Mouse (Mus musculus) CH12.LX (cell line): Measurements from ENCODE around the gene Olfr267. TPM values are rescaled to one million over a fixed set of nuclear protein-coding genes. Genes with fewer than 3 reads are reported as not detected.

Experiments
- DNase-seq: peaks from one replicate; pipeline ENCODE4 v3.0.0-alpha.2; 2013; ENCODE audit errors: extremely low read depth
- H3K27ac ChIP-seq: 2 replicates; pipeline ENCODE4 v1.5.1; 2012; ENCODE audit warnings: low read depth, mild to moderate bottlenecking, control low read depth, moderate library complexity; ENCODE audit not compliant: insufficient read depth
- H3K27me3 ChIP-seq: replicated peaks from 2 replicates; pipeline ENCODE3; 2012; ENCODE audit warnings: inconsistent platforms
- H3K36me3 ChIP-seq, 2 experiments: replicated peaks in 1 of 2; 2 replicates each; pipeline versions ENCODE3 to v1.6.1; 2012; ENCODE audit warnings: inconsistent platforms in 1 of 2, low read length in 1 of 2, mild to moderate bottlenecking in 1 of 2, mixed read lengths in 1 of 2, moderate library complexity in 1 of 2; ENCODE audit not compliant: control insufficient read depth in 1 of 2, insufficient read depth in 1 of 2
- H3K4me1 ChIP-seq, 2 experiments: 2 replicates each; pipeline ENCODE4 v1.6.1; 2012; ENCODE audit warnings: inconsistent platforms in 1 of 2, moderate library complexity in 1 of 2; ENCODE audit not compliant: insufficient read depth in 2 of 2, control insufficient read depth in 1 of 2
- H3K4me2 ChIP-seq: 2 replicates; pipeline ENCODE4 v1.6.1; 2012; ENCODE audit warnings: low read depth, mild to moderate bottlenecking, control low read depth; ENCODE audit not compliant: poor library complexity, insufficient read depth, severe bottlenecking
- H3K4me3 ChIP-seq, 3 experiments: fragments of 150-350 bp in 1 of 3; sonication (generic) in 1 of 3; replicated peaks in 1 of 3; 2 replicates each; pipeline versions ENCODE3 to v1.5.1; 2011 to 2012; ENCODE audit warnings: low read depth in 2 of 3, low read length in 2 of 3, mild to moderate bottlenecking in 2 of 3, moderate library complexity in 2 of 3, control low read depth in 1 of 3, improper control_type of control experiment in 1 of 3, inconsistent platforms in 1 of 3, mixed read lengths in 1 of 3; ENCODE audit not compliant: poor library complexity in 1 of 3
- H3K79me2 ChIP-seq: replicated peaks from 2 replicates; pipeline ENCODE4 v1.6.1; 2012; ENCODE audit warnings: mild to moderate bottlenecking, moderate library complexity; ENCODE audit not compliant: control insufficient read depth, poor library complexity, insufficient read depth, severe bottlenecking; ENCODE audit errors: extremely low read depth
- H3K9ac ChIP-seq: 2 replicates; pipeline ENCODE4 v1.6.1; 2012; ENCODE audit warnings: low read depth, mild to moderate bottlenecking, control low read depth, moderate library complexity; ENCODE audit not compliant: insufficient read depth
- H3K9me3 ChIP-seq: replicated peaks from 2 replicates; pipeline ENCODE3; 2012; ENCODE audit warnings: low read length, inconsistent platforms, mixed read lengths
- BHLHE40 ChIP-seq: IDR thresholded peaks from 2 replicates; pipeline ENCODE4 v1.6.1; 2011; ENCODE audit warnings: mild to moderate bottlenecking, low read depth, low read length, improper control_type of control experiment
- CHD1 ChIP-seq: IDR thresholded peaks from 2 replicates; pipeline ENCODE4 v1.6.1; 2012; ENCODE audit warnings: low read depth, low read length, improper control_type of control experiment, inconsistent platforms
- CTCF ChIP-seq, 2 experiments: IDR thresholded peaks in 1 of 2; conservative IDR thresholded peaks in 1 of 2; 2 replicates each; pipeline ENCODE4 v1.5.1; 2011 to 2012; ENCODE audit warnings: low read depth in 2 of 2, low read length in 2 of 2, improper control_type of control experiment in 1 of 2, inconsistent platforms in 1 of 2, mild to moderate bottlenecking in 1 of 2, moderate library complexity in 1 of 2
- ETS1 ChIP-seq: conservative IDR thresholded peaks from 2 replicates; pipeline ENCODE4 v1.6.1; 2012; ENCODE audit warnings: low read depth, mild to moderate bottlenecking, inconsistent platforms, low read length, improper control_type of control experiment, moderate library complexity
- JUN ChIP-seq: IDR thresholded peaks from 2 replicates; pipeline ENCODE4 v1.6.1; 2011; ENCODE audit warnings: low read depth, mild to moderate bottlenecking, low read length, improper control_type of control experiment, moderate library complexity; ENCODE audit not compliant: insufficient read depth
- JUND ChIP-seq: conservative IDR thresholded peaks from 2 replicates; pipeline ENCODE4 v1.6.1; 2011; ENCODE audit warnings: low read depth, low read length, improper control_type of control experiment
- MAFK ChIP-seq: IDR thresholded peaks from 2 replicates; pipeline ENCODE4 v1.6.1; 2011; ENCODE audit warnings: low read length, improper control_type of control experiment; ENCODE audit not compliant: insufficient replicate concordance
- MXI1 ChIP-seq: IDR thresholded peaks from 2 replicates; pipeline ENCODE4 v1.6.1; 2011; ENCODE audit warnings: mild to moderate bottlenecking, low read depth, low read length, improper control_type of control experiment
- MYC ChIP-seq: IDR thresholded peaks from 2 replicates; pipeline ENCODE4 v1.6.1; 2011; ENCODE audit warnings: low read depth, mild to moderate bottlenecking, improper control_type of control experiment, low read length
- NRF1 ChIP-seq: IDR thresholded peaks from 2 replicates; pipeline ENCODE4 v1.6.1; 2014; ENCODE audit warnings: low read depth, mild to moderate bottlenecking, inconsistent platforms, low read length, improper control_type of control experiment, moderate library complexity
- RCOR1 ChIP-seq: conservative IDR thresholded peaks from 2 replicates; pipeline ENCODE4 v1.6.1; 2012; ENCODE audit warnings: low read depth, mild to moderate bottlenecking, inconsistent platforms, low read length, improper control_type of control experiment
- SMC3 ChIP-seq: IDR thresholded peaks from 2 replicates; pipeline ENCODE4 v1.6.1; 2011; ENCODE audit warnings: low read depth, low read length, improper control_type of control experiment
- TCF12 ChIP-seq: IDR thresholded peaks from 2 replicates; pipeline ENCODE4 v1.6.1; 2014; ENCODE audit warnings: low read depth, mild to moderate bottlenecking, inconsistent platforms, low read length, improper control_type of control experiment
- USF2 ChIP-seq: conservative IDR thresholded peaks from 2 replicates; pipeline ENCODE4 v1.6.1; 2011; ENCODE audit warnings: low read depth, low read length, improper control_type of control experiment
- ZMIZ1 ChIP-seq: IDR thresholded peaks from 2 replicates; pipeline ENCODE4 v1.6.1; 2012; ENCODE audit warnings: low read depth, mild to moderate bottlenecking, inconsistent platforms, low read length, improper control_type of control experiment
- dilution Hi-C: fragments of 300-500 bp; cut with MboI; formaldehyde crosslinking; loops from 2 replicates; pipeline ENCODE4 v1.14.3; 2020; ENCODE audit warnings: low sequenced_read_pairs; ENCODE audit not compliant: extremely low pct_unique_long_range_greater_than_20kb, extremely low pct_ligation_motif_present
- in situ Hi-C: fragments of 300-500 bp; cut with MboI; formaldehyde crosslinking; loops from 3 replicates; pipeline ENCODE4 v1.14.3; 2019; ENCODE audit warnings: low sequenced_read_pairs, low pct_ligation_motif_present, low pct_unique_long_range_greater_than_20kb, mixed read lengths
- polyA plus RNA-seq: library from polyadenylated mRNA; unstranded; fragments of >175 nt; gene quantifications from 2 replicates; pipeline ENCODE4 v1.2.1, GENCODE M21; 2012; ENCODE audit warnings: low read depth; ENCODE audit not compliant: insufficient read length
- total RNA-seq, 2 experiments: library from RNA; depleted of rRNA; stranded (reverse); fragments of 300-350 nt in 1 of 2; fragments of >200 nt in 1 of 2; gene quantifications; 2 replicates each; pipeline ENCODE4 v1.2.3; 2012 to 2014

The Olfr267 gene
- total and polyA plus RNA-seq, 3 experiments, result 0.24 TPM; not detected in 2

DNA sequence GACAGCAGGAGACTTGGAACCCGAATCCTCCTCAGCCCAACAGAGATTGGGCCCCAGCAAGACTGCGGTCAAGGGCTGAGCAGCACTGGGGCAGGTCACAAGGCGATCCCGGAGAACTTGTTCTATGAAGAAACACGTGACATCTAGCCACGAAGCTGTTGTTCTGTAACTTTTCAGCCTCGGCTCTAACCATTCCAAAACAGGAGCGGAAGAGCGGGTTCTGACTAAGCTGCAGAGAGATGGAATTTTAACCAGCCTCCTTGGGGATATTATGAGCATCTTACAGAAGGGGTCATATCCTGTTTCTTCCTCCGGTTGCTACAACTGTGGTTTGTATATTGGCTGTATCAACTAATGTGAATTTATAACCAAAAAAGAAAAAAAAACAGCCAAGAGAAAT, 38.4 kb downstream of the Olfr267 start:
- Histone ChIP-seq H3K4me2 (no peak overlapping the region), H3K36me3 (no peaks in the 10 kb centered on the region), H3K27me3 (no peaks in the 10 kb centered on the region), H3K4me3 (no peak overlapping the region), H3K9ac (no peak overlapping the region), H3K4me1 (no peaks in the 10 kb centered on the region), H3K27ac (no peak overlapping the region), H3K9me3 (no peaks in the 10 kb centered on the region), H3K79me2 (no peaks in the 10 kb centered on the region)
- dilution Hi-C loops (no loop called here), in situ Hi-C loops (loop anchor here (25.0 kb wide), 2 partner anchors 312 to 462 kb away; partner anchors contain the start of gene Musk)
- no peak for TF ChIP-seq ETS1
- TF ChIP-seq USF2, result no peak
- no peak for TF ChIP-seq RCOR1
- TF ChIP-seq NRF1, result no peak
- TF ChIP-seq BHLHE40, result no peak
- TF ChIP-seq SMC3, result no peak
- DNase-seq, result no peak

- no peaks in the 10 kb centered on the region for H3K36me3 ChIP-seq
- H3K4me3 ChIP-seq, result no peak overlapping the region
- dilution Hi-C loops, result no loop called here
- H3K9ac ChIP-seq, result no peak overlapping the region
- H3K27ac ChIP-seq, result no peak overlapping the region
- H3K27me3 ChIP-seq, result no peaks in the 10 kb centered on the region
- H3K9me3 ChIP-seq, result no peaks in the 10 kb centered on the region
- no peak for DNase-seq
- H3K4me1 ChIP-seq, result no peaks in the 10 kb centered on the region
- H3K79me2 ChIP-seq, result no peaks in the 10 kb centered on the region
- in situ Hi-C loops, result loop anchor here (25.0 kb wide), 2 partner anchors 308 to 458 kb away; partner anchors contain the start of gene Musk
- TF ChIP-seq ZMIZ1, result no peak
- TF ChIP-seq MYC, result no peak
- TF ChIP-seq BHLHE40, result no peak
- TF ChIP-seq CHD1, result no peak
- no peak for TF ChIP-seq JUN
- TF ChIP-seq RCOR1, result no peak
- TF ChIP-seq MAFK, result no peak
- no peak for TF ChIP-seq MXI1
- no peak for TF ChIP-seq CTCF (conservative IDR thresholded peaks at IDR 0.05 in 1 of 2, IDR thresholded peaks at IDR 0.05 in 1 of 2; ENCODE audit: low read depth in 2 of 2, low read length in 2 of 2)
- no peak for TF ChIP-seq TCF12
- no peak for TF ChIP-seq JUND
- H3K4me2 ChIP-seq, result no peak overlapping the region
Observed at GRCm38 (mm10) chr4:58745583-58746222, 41.8 kb downstream of the Olfr267 start.
